Mouse (Mus musculus) olfactory bulb, adult 2 months (tissue): ENCODE data around the gene Macrod1.

Experiments
- CTCF ChIP-seq: fragments of 200-500 bp; IDR thresholded peaks from 2 replicates; pipeline ENCODE4 v1.5.1; 2012; ENCODE audit warnings: low read depth, mild to moderate bottlenecking, low read length, moderate library complexity; ENCODE audit not compliant: insufficient read depth
- POLR2A ChIP-seq: fragments of 200-500 bp; IDR thresholded peaks from 2 replicates; pipeline ENCODE4 v1.6.1; 2012; ENCODE audit warnings: mild to moderate bottlenecking, low read depth, low read length, moderate library complexity; ENCODE audit not compliant: insufficient read depth

DNA sequence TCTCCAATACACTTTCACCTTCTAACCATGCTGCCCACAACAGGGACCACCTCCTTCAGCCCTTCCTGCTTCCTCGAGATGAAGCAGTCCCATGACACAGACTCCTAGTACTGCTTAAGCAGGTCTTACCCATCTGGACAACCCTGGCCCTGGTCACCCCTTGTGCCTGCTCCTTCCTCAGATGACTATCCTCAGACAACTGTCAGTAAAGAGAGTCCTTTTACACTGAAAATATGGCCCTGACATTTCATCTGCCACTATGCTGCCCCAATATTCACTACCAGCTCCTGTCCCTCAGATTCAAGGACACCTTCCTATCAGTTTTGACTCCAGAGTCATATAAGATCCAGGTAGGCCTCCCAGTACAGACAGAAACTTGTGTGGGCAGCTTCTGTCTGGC, 143.8 kb downstream of the Macrod1 start:
- TF ChIP-seq POLR2A (no peak), CTCF (no peak)
